Mouse (Mus musculus) A20 (cell line): ENCODE measurements at regions not wholly inside any gene's neighbourhood (a gene's known extent, or its start where the extent isn't known, plus 50 kb on each side); places are given as distances from the start of the nearest gene placed in this dataset.

Experiments
- DNase-seq: peaks from one replicate; pipeline ENCODE4 v3.0.0-alpha.2; 2011; ENCODE audit warnings: low read depth, low spot score

DNA sequence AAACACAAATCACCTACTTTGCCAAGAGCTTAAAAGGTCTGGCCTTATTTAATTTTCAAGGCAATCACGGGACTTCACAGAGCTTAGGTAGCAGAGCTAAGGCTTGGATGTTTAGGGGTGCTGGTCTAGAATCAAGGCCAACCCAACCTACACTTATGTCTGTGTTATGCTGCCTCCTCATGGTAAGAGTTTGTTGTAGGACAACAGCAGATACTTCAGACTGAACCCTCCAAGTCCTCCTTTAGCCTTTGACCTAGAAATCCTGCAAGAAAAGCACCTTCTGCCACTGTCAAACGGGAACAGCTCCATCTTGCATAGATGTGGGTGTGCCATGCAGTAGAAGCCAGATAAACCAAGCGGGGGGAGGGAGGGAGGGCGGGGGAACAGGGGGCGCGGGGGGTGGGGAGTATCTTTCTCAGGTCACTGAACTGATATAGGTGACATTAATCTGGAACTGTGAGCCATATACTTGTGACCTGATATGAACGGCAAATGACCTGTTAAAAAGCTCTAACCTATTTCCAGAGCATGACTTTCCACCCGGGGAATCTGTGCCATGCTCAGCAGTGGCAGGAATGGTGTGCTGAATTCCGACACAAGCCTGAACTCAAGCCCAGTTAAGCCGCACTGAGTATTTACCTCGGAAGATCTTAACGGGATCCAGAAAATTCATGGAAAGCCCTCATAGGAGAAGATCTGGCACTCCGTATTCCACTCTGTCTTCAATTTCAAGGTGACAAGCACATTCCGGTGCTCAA is 838.3 kb downstream of the Gsdmc2 start:
- DNase-seq = no peak

DNA sequence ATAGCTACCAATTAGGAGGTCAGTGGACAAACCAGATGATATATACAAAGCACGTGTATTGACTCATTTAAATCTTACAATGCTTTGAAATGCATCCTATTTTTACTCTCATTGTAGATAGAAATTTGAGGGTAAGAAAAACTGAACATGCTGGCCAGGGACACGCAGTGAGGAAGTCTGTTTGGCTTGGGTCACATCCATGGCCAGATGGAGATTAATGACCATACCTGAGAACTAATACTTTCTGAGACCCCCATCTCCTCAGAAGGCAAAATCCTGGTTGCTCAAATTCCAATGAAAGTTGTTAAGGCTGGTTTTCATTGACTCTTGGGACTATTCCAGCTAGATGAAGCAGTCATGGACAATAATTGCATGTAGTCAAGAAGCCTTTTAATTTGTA is 850.3 kb downstream of the Gsdmc2 start:
- no peak for DNase-seq

DNA sequence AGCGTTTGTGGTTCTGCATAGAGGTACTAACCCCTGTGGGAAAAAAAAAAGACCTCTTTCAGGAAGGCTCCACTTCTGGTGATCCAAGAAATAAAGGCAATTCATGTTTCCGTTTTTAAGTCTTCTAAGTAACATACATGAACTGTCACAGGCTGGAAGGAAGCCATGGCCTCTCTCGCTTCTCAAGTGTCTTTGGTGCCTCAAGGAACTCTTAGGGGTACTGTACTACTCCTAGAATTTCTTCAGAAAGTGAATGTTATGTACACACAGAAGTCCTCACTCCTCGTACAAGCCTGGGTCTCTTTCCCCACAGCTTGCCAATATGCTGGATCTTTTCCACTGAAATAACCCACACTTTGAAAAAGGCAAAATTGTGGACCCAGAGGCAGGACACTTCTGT is 858.1 kb downstream of the Gsdmc2 start:
- no peak for DNase-seq

DNA sequence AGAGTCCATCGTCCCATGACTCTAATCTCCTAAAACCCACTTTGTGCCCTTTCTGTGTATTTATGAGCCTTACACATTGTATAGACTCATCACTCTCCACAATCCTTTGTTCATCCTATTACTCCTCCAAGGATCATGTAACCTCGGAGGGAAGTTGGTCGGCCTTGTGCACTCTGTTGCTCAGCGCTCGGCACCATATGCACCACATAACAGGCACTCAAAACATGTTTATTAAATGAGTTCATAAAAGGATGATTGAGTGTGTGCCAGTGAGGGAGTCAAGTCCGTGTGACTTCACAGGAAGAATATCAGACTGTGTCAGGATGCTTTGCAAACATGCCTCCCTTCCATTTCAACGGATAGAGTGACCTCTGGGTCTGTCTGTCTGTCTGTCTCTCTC is 858.8 kb downstream of the Gsdmc2 start:
- no peak for DNase-seq

DNA sequence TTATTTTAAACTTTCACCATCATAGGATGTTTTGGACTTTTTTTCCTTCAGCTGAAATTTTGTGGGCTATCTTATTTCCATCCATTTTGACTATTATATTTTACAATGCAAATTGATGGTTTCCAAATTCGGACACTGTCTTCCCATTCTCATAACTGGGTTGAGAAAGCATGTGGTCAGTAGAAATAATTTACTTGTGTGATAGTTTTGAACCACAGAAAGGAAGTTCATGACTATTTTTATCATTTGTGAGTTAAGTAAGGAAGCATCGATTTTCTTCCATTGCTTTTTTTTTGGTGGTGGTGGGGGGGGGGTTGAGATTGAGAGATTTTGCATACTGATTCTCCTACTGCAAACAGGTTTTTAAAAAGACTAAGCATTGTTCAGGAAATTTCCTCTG is 874.4 kb downstream of the Gsdmc2 start:
- no peak for DNase-seq

DNA sequence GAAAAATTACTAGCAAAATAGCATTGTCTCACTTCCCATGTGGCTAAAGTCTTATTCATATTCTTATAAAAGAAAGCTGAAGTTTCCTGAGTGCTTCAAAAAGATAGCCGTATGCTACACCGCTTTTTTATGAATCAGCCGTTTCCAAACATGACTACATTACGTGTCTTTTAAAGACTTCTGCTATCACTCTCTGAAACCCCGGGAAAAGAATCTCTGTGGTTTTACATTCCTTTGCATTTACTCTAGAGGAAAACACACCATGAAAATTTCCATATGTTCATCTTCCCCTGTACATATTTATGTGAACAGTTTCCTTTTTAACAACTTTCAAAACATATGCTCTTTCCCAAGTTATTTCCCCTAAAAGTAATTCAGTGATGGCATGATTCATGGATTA is 882.3 kb downstream of the Gsdmc2 start:
- DNase-seq = no peak

DNA sequence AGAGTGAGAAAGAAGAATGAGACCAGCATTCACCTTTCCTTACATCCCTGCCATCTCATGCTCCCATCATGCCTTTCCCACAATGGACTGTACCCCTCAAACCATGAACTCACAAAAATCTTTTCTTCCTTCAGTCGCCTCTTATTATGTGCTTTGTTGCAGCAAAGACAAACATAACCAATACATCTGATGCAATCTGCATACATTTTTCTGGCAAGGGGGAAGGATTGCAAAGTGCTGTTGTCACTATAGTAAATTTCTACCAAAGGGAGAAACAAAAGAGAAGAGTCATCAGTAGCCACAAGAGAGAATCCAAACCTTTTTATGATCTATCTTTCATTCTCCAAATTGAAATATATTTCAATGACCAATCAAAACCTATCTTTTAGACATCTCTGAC is 884.4 kb downstream of the Gsdmc2 start:
- DNase-seq = no peak

DNA sequence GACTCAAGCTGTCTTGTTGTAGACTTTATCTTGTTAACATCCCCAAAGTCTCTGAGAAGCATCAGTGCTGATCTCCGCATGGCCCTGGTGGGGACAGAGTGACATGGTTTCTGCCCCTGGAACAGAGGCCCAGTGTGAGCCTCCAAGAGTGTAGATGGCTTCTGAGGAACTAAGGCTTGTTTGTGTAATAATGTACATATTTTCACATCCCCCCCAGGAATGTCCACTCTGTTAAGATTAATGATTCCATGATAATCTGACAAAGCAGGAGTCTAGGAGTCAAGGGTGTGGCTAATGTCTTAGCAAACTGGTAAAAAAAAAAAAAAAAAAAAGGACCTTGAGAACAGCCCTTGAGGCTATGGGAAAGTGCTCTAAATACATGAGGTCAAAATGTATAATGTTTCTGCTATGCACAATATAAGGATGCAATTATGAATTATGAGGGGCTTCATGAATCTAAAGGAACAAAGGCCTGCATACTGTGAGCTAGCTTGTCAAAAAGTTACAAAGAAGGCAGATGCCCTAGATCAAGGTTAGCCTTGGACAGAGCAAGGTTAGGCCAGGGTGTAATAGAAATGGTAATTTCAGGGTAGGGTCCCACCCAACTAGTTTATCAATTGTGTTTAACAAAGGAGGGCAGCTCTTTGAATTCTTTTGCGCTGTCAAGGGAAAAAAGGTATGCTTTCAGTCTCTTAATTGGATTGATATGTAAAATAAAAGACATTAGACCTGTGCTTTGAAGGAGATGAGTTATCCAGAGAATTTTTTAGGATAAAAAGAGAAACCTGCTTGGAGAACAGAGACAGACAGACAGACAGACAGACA is 886.3 kb downstream of the Gsdmc2 start:
- DNase-seq = no peak

DNA sequence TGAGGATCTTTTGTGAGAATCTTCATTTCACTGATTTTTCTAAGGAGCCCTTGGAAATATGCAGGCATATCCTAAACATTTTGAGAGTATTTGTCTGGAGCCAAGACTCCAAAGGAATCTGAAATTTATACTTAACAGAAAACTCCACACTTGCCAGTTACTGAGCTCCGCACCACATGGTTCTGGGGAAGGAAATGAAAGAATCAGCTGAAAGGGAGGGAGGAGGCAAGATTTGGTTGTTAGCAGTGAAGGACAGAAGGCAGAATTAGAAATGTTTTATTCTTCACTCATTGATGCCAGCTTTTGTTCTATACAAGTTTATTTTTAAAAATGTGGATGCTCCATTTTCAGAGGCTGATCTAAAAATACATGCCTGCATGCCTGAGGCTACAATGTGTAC is 890.1 kb downstream of the Gsdmc2 start:
- no peak for DNase-seq

DNA sequence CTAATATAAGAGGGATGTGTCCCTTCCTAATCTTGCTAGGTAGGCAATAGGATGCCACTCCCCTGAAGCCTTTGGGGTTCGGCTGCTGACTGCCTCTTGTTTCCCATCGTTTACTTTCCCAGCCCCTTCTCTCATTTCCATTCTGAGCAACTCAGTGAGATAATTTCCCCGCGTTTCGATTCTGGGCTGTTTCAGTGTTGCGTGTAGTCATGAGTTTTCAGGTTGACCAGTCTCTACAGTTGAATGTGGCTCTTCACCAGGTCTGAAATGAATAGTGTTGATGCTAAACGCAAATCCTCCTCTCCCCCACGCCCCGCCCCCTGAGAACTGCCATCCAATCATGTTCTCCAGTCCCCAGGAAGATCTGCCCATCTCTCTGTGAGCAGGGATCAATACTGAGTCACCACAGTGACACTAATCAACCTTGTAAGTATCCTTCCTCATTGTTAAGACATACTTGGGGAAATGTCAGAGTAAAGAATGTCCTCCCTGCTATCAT is 890.6 kb downstream of the Gsdmc2 start:
- no peak for DNase-seq

DNA sequence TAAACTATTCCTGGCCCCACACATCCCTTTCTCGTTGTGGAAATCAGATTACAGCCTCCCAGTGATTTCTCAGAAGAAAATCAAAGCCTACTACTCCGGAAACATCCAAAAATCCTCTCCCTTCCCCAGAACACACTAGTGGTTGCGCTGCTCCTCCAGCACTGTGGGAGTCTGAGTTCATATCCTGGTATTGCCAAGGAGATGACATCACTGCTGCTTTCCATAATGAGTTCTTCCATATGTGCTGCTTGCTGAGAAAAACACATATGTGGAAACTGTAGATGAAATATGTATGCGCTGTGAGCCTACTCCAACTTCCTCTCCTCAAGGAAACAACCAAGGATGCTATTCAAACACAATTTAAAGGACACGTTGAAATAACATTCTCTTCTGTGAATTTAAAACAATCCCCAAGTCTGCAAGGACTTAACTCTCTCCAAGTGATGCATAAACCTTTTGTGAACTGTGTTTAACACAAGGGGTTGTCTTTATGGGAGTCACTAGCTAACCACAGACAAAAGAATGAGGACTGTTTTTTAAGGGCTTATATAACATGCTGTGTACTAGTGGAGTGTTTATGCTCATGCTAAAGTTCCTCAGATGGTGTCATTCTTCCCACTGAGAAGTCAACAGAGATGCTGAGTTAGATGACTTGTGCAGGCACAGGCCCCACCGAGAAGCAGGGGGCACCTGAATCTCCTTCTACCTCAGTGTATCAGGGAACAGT is 891.6 kb downstream of the Gsdmc2 start:
- no peak for DNase-seq

DNA sequence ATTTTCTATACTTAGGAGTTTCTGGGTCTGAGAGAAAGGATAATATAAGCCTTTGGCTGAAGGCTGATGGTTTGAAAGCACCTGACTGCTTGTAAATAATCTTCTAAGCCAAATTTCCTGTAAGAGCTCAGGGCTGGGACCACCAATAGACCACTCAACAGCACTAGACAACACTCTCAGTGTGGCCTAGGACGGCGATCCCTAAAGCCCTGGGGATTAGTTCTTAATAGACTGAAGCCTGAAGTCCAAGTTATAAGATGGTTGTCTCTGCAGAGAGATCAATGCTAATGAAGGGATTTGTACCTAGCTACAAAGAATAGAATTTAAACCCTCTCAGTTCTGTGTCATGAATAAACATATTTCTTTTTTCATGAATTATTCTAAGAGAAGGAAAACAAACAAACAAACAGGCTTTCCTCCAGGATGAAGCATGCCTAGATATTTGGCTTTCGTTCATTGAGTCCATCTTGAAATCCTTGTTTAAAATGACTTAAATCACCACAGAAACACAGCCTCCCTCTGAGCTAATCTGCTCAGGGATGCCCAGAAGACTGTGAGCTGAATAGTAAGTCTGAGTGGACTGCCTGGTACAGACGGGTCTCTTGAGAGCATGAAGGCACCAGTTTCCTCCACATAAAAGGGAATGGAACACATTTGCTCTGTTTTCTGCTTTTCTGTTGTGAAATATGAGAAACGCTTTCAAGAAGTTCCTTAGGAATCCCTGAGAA is 892.3 kb downstream of the Gsdmc2 start:
- DNase-seq = no peak

DNA sequence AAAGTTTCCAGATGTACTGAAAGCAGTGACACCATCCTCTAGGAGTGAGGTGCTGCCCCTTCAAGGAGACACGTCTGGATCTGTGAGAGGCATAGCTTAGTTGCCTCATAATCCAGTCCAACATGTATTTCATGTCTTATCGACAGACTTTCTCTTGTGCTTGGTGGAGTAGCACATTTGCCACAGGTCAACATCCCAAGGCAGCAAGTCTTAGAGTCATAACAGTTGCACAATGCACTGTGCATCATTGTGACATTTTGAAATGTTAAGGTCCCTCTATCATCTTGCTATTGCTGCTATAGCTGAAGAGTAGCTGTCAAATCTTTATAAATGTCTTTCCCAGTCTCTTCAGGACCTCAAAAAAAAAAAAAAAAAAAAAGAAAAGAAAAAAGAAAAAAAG is 905.6 kb downstream of the Gsdmc2 start:
- no peak for DNase-seq

DNA sequence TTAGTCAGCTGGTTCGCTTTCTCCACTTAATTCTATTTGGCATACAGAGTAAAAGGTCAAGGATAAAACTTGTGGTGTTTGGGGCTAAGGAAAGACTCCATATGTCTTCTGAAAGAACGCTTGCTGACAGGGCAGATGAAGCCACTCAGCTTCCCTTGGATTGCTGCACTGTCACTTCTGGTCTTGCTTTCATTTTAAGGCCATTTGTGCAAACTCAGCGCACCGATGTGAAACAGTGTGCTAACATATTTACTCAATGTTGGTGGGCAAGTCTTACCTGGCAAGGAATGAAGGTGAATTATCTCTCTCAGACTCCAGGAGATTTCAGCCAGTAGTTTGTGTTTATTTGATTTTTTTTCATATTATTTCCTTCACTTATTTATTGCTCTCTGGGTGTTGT is 907.2 kb downstream of the Gsdmc2 start:
- no peak for DNase-seq

DNA sequence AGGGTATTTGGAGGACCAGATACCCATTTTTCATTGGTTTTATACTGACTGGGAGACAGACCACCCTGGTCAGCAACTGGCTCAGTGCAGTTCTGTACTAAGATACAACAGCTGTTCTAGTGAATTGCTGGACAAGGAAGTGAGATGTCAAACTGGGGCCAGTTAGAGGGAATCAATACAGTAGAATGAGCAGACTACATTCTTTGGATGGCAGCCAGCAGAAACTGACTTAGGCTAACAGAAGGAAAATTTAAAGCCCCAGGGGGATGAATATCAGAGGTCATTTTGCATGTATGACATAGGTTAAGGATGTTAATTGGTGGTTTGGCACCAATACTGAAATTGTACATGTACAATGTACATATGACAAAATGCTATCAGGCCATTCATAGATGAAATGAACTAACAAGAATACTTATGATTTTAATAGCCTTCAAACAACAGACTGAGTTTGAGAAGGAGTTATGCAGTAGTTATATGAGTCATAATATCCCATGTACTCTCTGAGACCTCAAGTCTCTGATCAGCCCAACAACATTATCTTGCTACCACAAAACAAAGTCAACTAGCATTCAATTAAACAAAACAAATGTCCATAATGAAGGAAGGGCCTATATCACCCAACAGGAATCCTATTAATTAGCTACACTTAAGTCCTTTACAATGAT is 910.3 kb downstream of the Gsdmc2 start:
- no peak for DNase-seq

DNA sequence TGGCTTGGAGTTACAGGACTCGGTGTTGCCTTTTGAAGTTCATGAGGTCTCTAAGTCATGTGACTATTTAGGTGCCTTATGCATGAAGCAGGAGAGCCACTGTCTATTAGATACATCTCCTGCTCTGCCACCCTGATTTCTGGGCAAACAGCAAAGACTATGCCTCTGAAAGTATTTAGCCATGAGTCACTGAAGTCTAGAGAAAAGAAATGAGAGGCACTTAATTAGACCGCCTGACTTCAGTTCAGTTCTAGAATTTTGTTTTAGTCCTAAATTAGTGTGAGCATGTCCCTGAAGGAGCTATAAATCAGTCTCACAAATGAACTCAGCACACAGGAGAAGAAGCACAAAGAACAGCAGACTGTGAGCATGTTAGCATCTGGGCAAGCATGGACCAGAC is 924.5 kb downstream of the Gsdmc2 start:
- DNase-seq = no peak

DNA sequence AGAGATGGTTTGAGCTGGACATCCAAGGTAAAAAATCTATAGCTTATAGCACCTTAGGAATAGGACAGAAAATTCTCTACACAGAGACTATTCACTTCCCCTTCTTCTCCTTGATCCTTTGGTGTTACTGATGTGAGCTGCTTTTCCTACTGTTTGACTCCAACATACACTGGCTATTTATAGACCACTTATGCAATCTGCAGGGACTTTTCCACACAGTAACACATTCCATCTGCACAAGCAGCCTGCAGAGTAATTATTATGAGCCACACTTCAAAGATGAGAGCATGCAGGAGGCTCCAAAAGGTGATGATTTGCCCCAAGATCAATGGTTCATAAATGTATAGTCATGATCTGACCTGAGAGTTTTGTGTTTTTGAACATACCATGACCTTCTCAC is 925.7 kb downstream of the Gsdmc2 start:
- no peak for DNase-seq

DNA sequence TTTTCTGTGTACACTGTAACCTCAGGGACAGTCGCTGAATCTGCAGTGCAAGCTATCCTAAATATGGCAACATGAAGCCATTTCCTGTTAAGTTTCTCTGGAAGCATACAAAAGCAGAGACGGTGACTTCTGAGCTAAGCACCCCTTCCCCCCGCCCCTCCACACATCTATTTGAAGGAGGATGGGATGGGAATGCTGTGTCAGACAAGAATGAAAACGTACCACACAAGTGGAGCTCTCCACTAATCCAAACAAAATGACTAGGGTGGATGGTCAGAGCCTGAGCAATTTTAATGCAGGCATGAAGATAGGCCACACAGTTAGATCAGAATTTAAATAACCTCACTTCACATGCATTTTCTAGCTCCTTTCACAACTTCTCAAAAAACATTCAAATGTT is 936.6 kb downstream of the Gsdmc2 start:
- no peak for DNase-seq

DNA sequence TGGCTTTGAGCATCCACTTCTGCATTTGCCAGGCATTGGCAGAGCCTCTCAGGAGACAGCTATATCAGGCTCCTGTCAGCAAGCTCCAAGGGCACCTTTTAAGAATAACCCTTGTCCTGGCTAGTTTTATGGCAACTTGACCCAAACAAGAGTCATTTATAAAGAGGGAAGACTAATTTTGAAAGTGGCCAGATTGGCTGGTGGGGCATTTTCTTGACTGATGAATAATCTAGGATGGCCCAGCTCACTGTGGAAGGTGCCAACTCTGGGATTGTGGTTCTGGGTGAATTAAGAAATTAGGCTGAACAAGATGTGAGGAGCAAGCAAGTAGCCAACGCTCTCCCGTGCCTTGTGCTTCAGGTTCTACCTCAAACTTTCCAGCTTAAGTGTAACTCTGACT is 937.8 kb downstream of the Gsdmc2 start:
- DNase-seq = no peak

DNA sequence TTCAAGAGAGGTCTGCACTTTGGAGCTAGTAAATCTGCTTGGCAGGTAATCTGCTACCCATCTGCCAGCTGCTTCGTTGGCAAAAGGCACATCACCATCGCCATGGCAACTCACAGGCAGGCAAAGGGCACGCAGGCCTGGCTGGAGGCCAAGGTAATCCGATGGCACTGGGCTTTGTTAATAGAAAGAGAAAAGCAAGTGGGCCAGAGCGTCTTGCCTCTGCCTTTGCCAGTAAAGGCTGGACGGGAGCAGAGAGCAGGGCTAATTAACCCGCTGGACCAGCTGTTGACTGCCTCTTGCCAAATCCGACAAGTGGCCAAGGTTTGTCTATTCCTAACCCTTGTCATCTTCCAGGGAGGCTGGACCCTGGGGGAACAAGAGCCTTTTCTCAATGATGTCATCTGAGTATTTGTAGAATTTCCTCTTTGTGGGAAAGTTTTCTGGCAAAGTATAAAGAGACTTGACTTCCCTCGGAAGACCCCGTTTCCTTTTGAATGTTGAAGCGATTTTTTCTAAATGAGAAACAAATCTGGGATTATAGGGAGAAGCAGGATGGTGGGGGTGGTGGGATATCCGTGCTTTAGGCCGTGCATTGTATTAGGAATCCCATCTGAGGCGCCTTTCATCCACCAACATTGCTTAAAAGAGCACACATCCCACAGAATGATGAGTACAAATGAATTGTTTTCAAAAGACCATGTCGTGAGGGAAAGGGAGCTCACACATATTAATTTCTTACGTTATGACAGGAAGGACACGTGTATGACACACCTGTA is 941.7 kb downstream of the Gsdmc2 start:
- no peak for DNase-seq
